In the genomic region with DNA sequence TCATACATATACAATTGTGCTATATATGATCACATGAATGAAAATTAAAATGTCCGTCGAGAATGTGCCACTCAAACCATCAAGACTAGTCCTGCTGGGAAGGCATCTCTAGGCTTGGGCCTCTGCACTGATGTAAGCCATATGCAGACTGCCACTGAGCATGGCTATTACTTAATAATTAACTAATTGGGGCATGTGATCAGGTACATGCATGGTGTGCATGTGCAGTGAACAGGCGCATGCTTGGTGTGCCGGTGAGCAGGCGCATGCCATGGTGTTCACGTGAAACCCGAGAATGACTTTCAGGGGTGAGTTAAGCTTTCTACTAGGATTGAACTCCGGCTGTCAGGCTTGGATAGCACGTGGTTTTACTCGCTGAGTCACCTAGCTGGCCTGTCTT, we compare ENCODE assay signal across 25 mouse cellular contexts. TPM values are rescaled to one million over a fixed set of nuclear protein-coding genes. Genes with fewer than 3 reads are reported as not detected.
A peak's percentile ranks its signal among the peaks of the same experiment; 100 is the strongest.
DNase-seq lines count a peak whose midpoint lies in the region; ATAC-seq lines count a peak whose summit lies in the region.
"Had no signal": no experiment of that assay in that cellular context is flagged by ENCODE, and none has a peak within 500 bp of the region (broad histone marks: within the 10 kb centered on the region; RNA-seq: fewer than 3 reads in every experiment).

No protein-coding gene starts in this region.

- DNase-seq in kidney, adult 11 months, result peak; percentile 57
- peak; percentile 40 for DNase-seq in kidney, adult 18-20 months
- DNase-seq in spleen, adult 18-20 months, result no peak
- no peak for DNase-seq in lung, postnatal 4 days
- DNase-seq in cerebellum, postnatal 25 days, result no peak
- DNase-seq: adrenal gland, postnatal 25 days; cerebellum, adult 18-20 months; cerebellum, postnatal 10 days; forebrain, postnatal 0 days; heart, postnatal 14 days; layer of hippocampus, postnatal 36 days; left cerebral cortex, postnatal 4 days; lung, adult 2 months; lung, postnatal 10 days; midbrain, embryonic 14.5 days; thymus, postnatal 4 days had no signal

- ATAC-seq in kidney, embryonic 14.5 days (ENCODE audit: low FRiP score, low TSS enrichment), result no peak; the same call in 1 of the 2 replicates
- ATAC-seq in kidney, embryonic 16.5 days (ENCODE audit: low FRiP score, low TSS enrichment), result peak; percentile 57; the same call in 1 of the 2 replicates
- ATAC-seq: CD4-positive, CD25-positive, alpha-beta regulatory T cell, adult 4 months; forebrain, postnatal 0 days; hindbrain, postnatal 0 days; intestine, embryonic 16.5 days had no signal

- 0 out of 2 replicates have a peak, but pooled peaks cover 3% of the 10 kb centered on the region for H3K4me1 ChIP-seq in kidney, embryonic 14.5 days (ENCODE audit: control insufficient read depth, insufficient read depth, low read length)
- H3K4me1 ChIP-seq in kidney, embryonic 16.5 days (ENCODE audit: insufficient read depth, low read length), result peaks cover 6% of the 10 kb centered on the region; the same call in 1 of the 2 replicates

- H3K4me2 ChIP-seq in kidney, embryonic 14.5 days (replicated peaks; ENCODE audit: low read depth, low read length), result no peak overlapping the region
- H3K4me2 ChIP-seq in kidney, embryonic 16.5 days (replicated peaks; ENCODE audit: low read depth, low read length), result no peak overlapping the region
- H3K4me2 ChIP-seq: hindbrain, embryonic 12.5 days had no signal

- no peaks in the 10 kb centered on the region for H3K27me3 ChIP-seq in kidney, embryonic 14.5 days (ENCODE audit: control insufficient read depth, insufficient read depth, low read length)
- H3K27me3 ChIP-seq in kidney, embryonic 16.5 days (ENCODE audit: insufficient read depth, low read length), result no peaks in the 10 kb centered on the region

- H3K9ac ChIP-seq in kidney, embryonic 14.5 days (ENCODE audit: low read depth, low read length), result no peak overlapping the region
- no peak overlapping the region for H3K9ac ChIP-seq in kidney, embryonic 16.5 days (replicated peaks; ENCODE audit: low read length)
- H3K9ac ChIP-seq: forebrain, postnatal 0 days; hindbrain, embryonic 12.5 days; liver, embryonic 14.5 days had no signal

- H3K9me3 ChIP-seq in kidney, embryonic 14.5 days (ENCODE audit: control insufficient read depth, low read length), result no peaks in the 10 kb centered on the region
- H3K9me3 ChIP-seq in kidney, embryonic 16.5 days (ENCODE audit: low read length), result no peaks in the 10 kb centered on the region
- H3K9me3 ChIP-seq: hindbrain, embryonic 12.5 days had no signal

- 89% methylated on average over 10 of the region's 10 CpGs for WGBS in kidney, embryonic 14.5 days
- WGBS in kidney, embryonic 16.5 days, result 80% methylated on average over 10 of the region's 10 CpGs

- H3K36me3 ChIP-seq in kidney, embryonic 14.5 days (ENCODE audit: control insufficient read depth, insufficient read depth, low read length), result no peaks in the 10 kb centered on the region
- H3K36me3 ChIP-seq in kidney, embryonic 16.5 days (ENCODE audit: insufficient read depth, low read length), result no peaks in the 10 kb centered on the region
- H3K36me3 ChIP-seq: hindbrain, embryonic 12.5 days had no signal

- H3K27ac ChIP-seq in kidney, embryonic 14.5 days (ENCODE audit: low read depth, low read length), result no peak overlapping the region
- no peak overlapping the region for H3K27ac ChIP-seq in kidney, embryonic 16.5 days (ENCODE audit: low read length)
- H3K27ac ChIP-seq: hindbrain, embryonic 12.5 days; hindbrain, postnatal 0 days; liver, embryonic 14.5 days had no signal

- H3K4me3 ChIP-seq in kidney, embryonic 14.5 days (ENCODE audit: low read length), result no peak overlapping the region
- H3K4me3 ChIP-seq in kidney, embryonic 16.5 days (ENCODE audit: low read length), result no peak overlapping the region
- H3K4me3 ChIP-seq: erythroblast, embryonic 14.5 days; hindbrain, embryonic 12.5 days had no signal

RNA-seq across cellular contexts. Expression of gene Nkx6-2, which starts 22.9 kb away (rescaled TPM):
- not detected in 2 replicates for polyA plus RNA-seq in kidney, embryonic 14.5 days (2014; fragmentation: Nextera tagmentation; extraction: Ambion mirVana)
- polyA plus RNA-seq in kidney, embryonic 16.5 days (2015; fragmentation: Nextera tagmentation; extraction: Ambion mirVana), result not detected in 2 replicates
- polyA plus RNA-seq: CD4-positive, CD25-positive, alpha-beta regulatory T cell, adult 4 months; embryonic facial prominence, embryonic 14.5 days; erythroblast, embryonic 14.5 days; liver, embryonic 14.5 days had no signal

Comparison
In these comparisons a context has a peak if more than half of its experiments do, and no peak if none do; other contexts are left out.
1. DNase-seq: peak in kidney, adult 11 months (single experiment) and kidney, adult 18-20 months (single experiment); none in spleen, adult 18-20 months (0 of 2), lung, postnatal 4 days (0 of 2) and cerebellum, postnatal 25 days (0 of 2).